Mouse (Mus musculus) thymus, adult 2 months (tissue): ENCODE results near the gene Lhpp.

Experiments used
- CTCF ChIP-seq: fragments of 200-500 bp; IDR thresholded peaks from 2 replicates; pipeline ENCODE4 v1.5.1; 2012; ENCODE audit warnings: mild to moderate bottlenecking, control low read depth, low read length, moderate library complexity, borderline replicate concordance; ENCODE audit not compliant: control insufficient read depth, poor library complexity, insufficient read depth; ENCODE audit errors: extremely low read depth
- POLR2A ChIP-seq: fragments of 200-500 bp; IDR thresholded peaks from 2 replicates; pipeline ENCODE4 v1.6.1; 2012; ENCODE audit warnings: mild to moderate bottlenecking, low read length, control low read depth, moderate library complexity; ENCODE audit not compliant: control insufficient read depth, poor library complexity, insufficient read depth; ENCODE audit errors: extremely low read depth

- TF ChIP-seq CTCF (no peak), POLR2A (no peak)
Measured at GRCm38 (mm10) chr7:132742912-132743311, 132.5 kb downstream of the Lhpp start.
